Mouse (Mus musculus) CH12.LX (cell line): ENCODE measurements around the gene Enah. TPM values are rescaled to one million over a fixed set of nuclear protein-coding genes. Genes with fewer than 3 reads are reported as not detected.

Experiments used
- DNase-seq: peaks from one replicate; pipeline ENCODE4 v3.0.0-alpha.2; 2013; ENCODE audit errors: extremely low read depth
- H3K27ac ChIP-seq: 2 replicates; pipeline ENCODE4 v1.5.1; 2012; ENCODE audit warnings: low read depth, mild to moderate bottlenecking, control low read depth, moderate library complexity; ENCODE audit not compliant: insufficient read depth
- H3K27me3 ChIP-seq: replicated peaks from 2 replicates; pipeline ENCODE3; 2012; ENCODE audit warnings: inconsistent platforms
- H3K36me3 ChIP-seq, 2 experiments: replicated peaks in 1 of 2; 2 replicates each; pipeline versions ENCODE3 to v1.6.1; 2012; ENCODE audit warnings: inconsistent platforms in 1 of 2, low read length in 1 of 2, mild to moderate bottlenecking in 1 of 2, mixed read lengths in 1 of 2, moderate library complexity in 1 of 2; ENCODE audit not compliant: control insufficient read depth in 1 of 2, insufficient read depth in 1 of 2
- H3K4me1 ChIP-seq, 2 experiments: 2 replicates each; pipeline ENCODE4 v1.6.1; 2012; ENCODE audit warnings: inconsistent platforms in 1 of 2, moderate library complexity in 1 of 2; ENCODE audit not compliant: insufficient read depth in 2 of 2, control insufficient read depth in 1 of 2
- H3K4me2 ChIP-seq: 2 replicates; pipeline ENCODE4 v1.6.1; 2012; ENCODE audit warnings: low read depth, mild to moderate bottlenecking, control low read depth; ENCODE audit not compliant: poor library complexity, insufficient read depth, severe bottlenecking
- H3K4me3 ChIP-seq, 3 experiments: fragments of 150-350 bp in 1 of 3; sonication (generic) in 1 of 3; replicated peaks in 1 of 3; 2 replicates each; pipeline versions ENCODE3 to v1.5.1; 2011 to 2012; ENCODE audit warnings: low read depth in 2 of 3, low read length in 2 of 3, mild to moderate bottlenecking in 2 of 3, moderate library complexity in 2 of 3, control low read depth in 1 of 3, improper control_type of control experiment in 1 of 3, inconsistent platforms in 1 of 3, mixed read lengths in 1 of 3; ENCODE audit not compliant: poor library complexity in 1 of 3
- H3K79me2 ChIP-seq: replicated peaks from 2 replicates; pipeline ENCODE4 v1.6.1; 2012; ENCODE audit warnings: mild to moderate bottlenecking, moderate library complexity; ENCODE audit not compliant: control insufficient read depth, poor library complexity, insufficient read depth, severe bottlenecking; ENCODE audit errors: extremely low read depth
- H3K9ac ChIP-seq: 2 replicates; pipeline ENCODE4 v1.6.1; 2012; ENCODE audit warnings: low read depth, mild to moderate bottlenecking, control low read depth, moderate library complexity; ENCODE audit not compliant: insufficient read depth
- H3K9me3 ChIP-seq: replicated peaks from 2 replicates; pipeline ENCODE3; 2012; ENCODE audit warnings: low read length, inconsistent platforms, mixed read lengths
- BHLHE40 ChIP-seq: IDR thresholded peaks from 2 replicates; pipeline ENCODE4 v1.6.1; 2011; ENCODE audit warnings: mild to moderate bottlenecking, low read depth, low read length, improper control_type of control experiment
- CTCF ChIP-seq, 2 experiments: IDR thresholded peaks in 1 of 2; conservative IDR thresholded peaks in 1 of 2; 2 replicates each; pipeline ENCODE4 v1.5.1; 2011 to 2012; ENCODE audit warnings: low read depth in 2 of 2, low read length in 2 of 2, improper control_type of control experiment in 1 of 2, inconsistent platforms in 1 of 2, mild to moderate bottlenecking in 1 of 2, moderate library complexity in 1 of 2
- E2F4 ChIP-seq: IDR thresholded peaks from 2 replicates; pipeline ENCODE4 v1.6.1; 2011; ENCODE audit warnings: low read depth, low read length, improper control_type of control experiment; ENCODE audit not compliant: insufficient replicate concordance
- EP300 ChIP-seq: IDR thresholded peaks from 2 replicates; pipeline ENCODE4 v1.6.1; 2011; ENCODE audit warnings: low read length, improper control_type of control experiment
- GABPA ChIP-seq: IDR thresholded peaks from 2 replicates; pipeline ENCODE4 v1.6.1; 2012; ENCODE audit warnings: low read depth, low read length, improper control_type of control experiment, inconsistent platforms; ENCODE audit not compliant: insufficient replicate concordance
- HCFC1 ChIP-seq: IDR thresholded peaks from 2 replicates; pipeline ENCODE4 v1.6.1; 2012; ENCODE audit warnings: low read depth, mild to moderate bottlenecking, inconsistent platforms, low read length, improper control_type of control experiment
- IRF4 ChIP-seq: IDR thresholded peaks from 2 replicates; pipeline ENCODE4 v1.6.1; 2014; ENCODE audit warnings: low read depth, mild to moderate bottlenecking, inconsistent platforms, low read length, improper control_type of control experiment
- JUN ChIP-seq: IDR thresholded peaks from 2 replicates; pipeline ENCODE4 v1.6.1; 2011; ENCODE audit warnings: low read depth, mild to moderate bottlenecking, low read length, improper control_type of control experiment, moderate library complexity; ENCODE audit not compliant: insufficient read depth
- JUND ChIP-seq: conservative IDR thresholded peaks from 2 replicates; pipeline ENCODE4 v1.6.1; 2011; ENCODE audit warnings: low read depth, low read length, improper control_type of control experiment
- MAFK ChIP-seq: IDR thresholded peaks from 2 replicates; pipeline ENCODE4 v1.6.1; 2011; ENCODE audit warnings: low read length, improper control_type of control experiment; ENCODE audit not compliant: insufficient replicate concordance
- MAX ChIP-seq: IDR thresholded peaks from 2 replicates; pipeline ENCODE4 v1.6.1; 2011; ENCODE audit warnings: low read length, improper control_type of control experiment
- MAZ ChIP-seq: IDR thresholded peaks from 2 replicates; pipeline ENCODE4 v1.6.1; 2012; ENCODE audit warnings: low read depth, mild to moderate bottlenecking, inconsistent platforms, low read length, improper control_type of control experiment, moderate library complexity
- MEF2A ChIP-seq: IDR thresholded peaks from 2 replicates; pipeline ENCODE4 v1.6.1; 2014; ENCODE audit warnings: low read depth, mild to moderate bottlenecking, inconsistent platforms, low read length, improper control_type of control experiment, borderline replicate concordance
- MXI1 ChIP-seq: IDR thresholded peaks from 2 replicates; pipeline ENCODE4 v1.6.1; 2011; ENCODE audit warnings: mild to moderate bottlenecking, low read depth, low read length, improper control_type of control experiment
- POLR2A ChIP-seq: IDR thresholded peaks from 2 replicates; pipeline ENCODE4 v1.6.1; 2011; ENCODE audit warnings: low read depth, mild to moderate bottlenecking, improper control_type of control experiment, low read length
- RCOR1 ChIP-seq: conservative IDR thresholded peaks from 2 replicates; pipeline ENCODE4 v1.6.1; 2012; ENCODE audit warnings: low read depth, mild to moderate bottlenecking, inconsistent platforms, low read length, improper control_type of control experiment
- SMC3 ChIP-seq: IDR thresholded peaks from 2 replicates; pipeline ENCODE4 v1.6.1; 2011; ENCODE audit warnings: low read depth, low read length, improper control_type of control experiment
- TBP ChIP-seq: conservative IDR thresholded peaks from 2 replicates; pipeline ENCODE4 v1.6.1; 2011; ENCODE audit warnings: low read depth, low read length, improper control_type of control experiment
- UBTF ChIP-seq: IDR thresholded peaks from 2 replicates; pipeline ENCODE4 v1.6.1; 2012; ENCODE audit warnings: low read depth, mild to moderate bottlenecking, inconsistent platforms, low read length, improper control_type of control experiment, moderate library complexity
- USF2 ChIP-seq: conservative IDR thresholded peaks from 2 replicates; pipeline ENCODE4 v1.6.1; 2011; ENCODE audit warnings: low read depth, low read length, improper control_type of control experiment
- ZC3H11A ChIP-seq: IDR thresholded peaks from 2 replicates; pipeline ENCODE4 v1.6.1; 2012; ENCODE audit warnings: low read depth, mild to moderate bottlenecking, inconsistent platforms, low read length, improper control_type of control experiment
- ZNF384 ChIP-seq: IDR thresholded peaks from 2 replicates; pipeline ENCODE4 v1.6.1; 2012; ENCODE audit warnings: low read depth, low read length, improper control_type of control experiment, inconsistent platforms
- dilution Hi-C: fragments of 300-500 bp; cut with MboI; formaldehyde crosslinking; loops from 2 replicates; pipeline ENCODE4 v1.14.3; 2020; ENCODE audit warnings: low sequenced_read_pairs; ENCODE audit not compliant: extremely low pct_unique_long_range_greater_than_20kb, extremely low pct_ligation_motif_present
- in situ Hi-C: fragments of 300-500 bp; cut with MboI; formaldehyde crosslinking; loops from 3 replicates; pipeline ENCODE4 v1.14.3; 2019; ENCODE audit warnings: low sequenced_read_pairs, low pct_ligation_motif_present, low pct_unique_long_range_greater_than_20kb, mixed read lengths
- polyA plus RNA-seq: library from polyadenylated mRNA; unstranded; fragments of >175 nt; gene quantifications from 2 replicates; pipeline ENCODE4 v1.2.1, GENCODE M21; 2012; ENCODE audit warnings: low read depth; ENCODE audit not compliant: insufficient read length
- total RNA-seq, 2 experiments: library from RNA; depleted of rRNA; stranded (reverse); fragments of 300-350 nt in 1 of 2; fragments of >200 nt in 1 of 2; gene quantifications; 2 replicates each; pipeline ENCODE4 v1.2.3; 2012 to 2014

The Enah gene
- total and polyA plus RNA-seq, 3 experiments: 45.3 to 75.3 (median 72.6) TPM

DNA sequence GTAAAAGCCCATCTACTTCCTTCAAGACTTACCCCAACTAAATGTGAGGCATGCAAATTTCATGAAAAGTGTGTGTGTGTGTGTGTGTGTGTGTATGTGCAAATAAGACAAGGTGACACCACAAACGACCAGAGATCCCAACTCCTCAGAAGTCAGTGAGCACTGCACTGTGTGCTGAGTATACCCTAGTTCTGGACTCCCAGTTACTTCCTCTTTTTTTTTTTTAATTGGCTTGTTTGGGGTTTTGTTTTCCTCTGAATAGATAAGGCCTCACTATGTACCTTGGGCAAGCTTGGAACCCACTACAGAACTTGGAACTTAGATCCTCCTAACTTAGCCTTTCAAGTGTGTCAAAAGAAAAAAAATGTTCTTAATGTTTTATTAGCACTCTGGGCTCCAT lies 14.0 kb downstream of the Enah start:
- H3K4me2 ChIP-seq: no peak overlapping the region
- TF ChIP-seq USF2 (no peak), ZNF384 (peak; percentile 78)
- TF ChIP-seq, all 38 proteins: peak for 1
- dilution Hi-C loops: no loop called here
- Histone ChIP-seq H3K36me3 (peaks cover 11 to 33% of the 10 kb centered on the region in 2 experiments), H3K27me3 (no peaks in the 10 kb centered on the region), H3K4me3 (no peak overlapping the region), H3K9me3 (peaks cover 3% of the 10 kb centered on the region), H3K4me1 (peaks cover 0 to 28% of the 10 kb centered on the region in 2 experiments; a peak in 3 of 4 replicates), H3K9ac (no peak overlapping the region), H3K79me2 (peaks cover 48% of the 10 kb centered on the region), H3K27ac (no peak overlapping the region)
- peak; percentile 40 for DNase-seq
- in situ Hi-C loops: loop anchor here (10.0 kb wide), 1 partner anchor 111 kb away; no protein-coding TSS in a partner anchor

- Histone ChIP-seq H3K4me1 (peaks cover 0 to 39% of the 10 kb centered on the region in 2 experiments; a peak in 2 of 4 replicates), H3K9ac (no peak overlapping the region), H3K36me3 (peaks cover 3 to 14% of the 10 kb centered on the region in 2 experiments), H3K4me3 (no peak overlapping the region), H3K27ac (no peak overlapping the region), H3K4me2 (no peak overlapping the region), H3K27me3 (no peaks in the 10 kb centered on the region)
- dilution Hi-C loops (no loop called here), in situ Hi-C loops (no loop called here)
- DNase-seq: no peak
- TF ChIP-seq IRF4: no peak
- TF ChIP-seq MAZ: no peak
- no peak for TF ChIP-seq MXI1
- no peak for TF ChIP-seq ZC3H11A
- no peak for TF ChIP-seq MAFK
- no peak for TF ChIP-seq EP300
- no peak for TF ChIP-seq BHLHE40
- TF ChIP-seq CTCF (conservative IDR thresholded peaks at IDR 0.05 in 1 of 2, IDR thresholded peaks at IDR 0.05 in 1 of 2; ENCODE audit: low read depth in 2 of 2, low read length in 2 of 2): no peak
- no peak for TF ChIP-seq POLR2A
- TF ChIP-seq E2F4: no peak
- no peak for TF ChIP-seq JUND
- no peak for TF ChIP-seq RCOR1
- no peak for TF ChIP-seq GABPA
- TF ChIP-seq UBTF: no peak
- TF ChIP-seq JUN: no peak
- TF ChIP-seq MEF2A: no peak
- no peak for TF ChIP-seq TBP
- no peak for TF ChIP-seq HCFC1
- TF ChIP-seq MAX: no peak
- TF ChIP-seq SMC3: no peak
- TF ChIP-seq, all 38 proteins: peak for 0
- Histone ChIP-seq H3K9me3 (no peaks in the 10 kb centered on the region), H3K79me2 (peaks cover 45% of the 10 kb centered on the region)
These were observed 21.1 kb downstream of the Enah start for GRCm38 (mm10) chr1:181998673-181999072.
